Mouse (Mus musculus): ENCODE results near the gene Phox2b.

Phox2b gene

DNA sequence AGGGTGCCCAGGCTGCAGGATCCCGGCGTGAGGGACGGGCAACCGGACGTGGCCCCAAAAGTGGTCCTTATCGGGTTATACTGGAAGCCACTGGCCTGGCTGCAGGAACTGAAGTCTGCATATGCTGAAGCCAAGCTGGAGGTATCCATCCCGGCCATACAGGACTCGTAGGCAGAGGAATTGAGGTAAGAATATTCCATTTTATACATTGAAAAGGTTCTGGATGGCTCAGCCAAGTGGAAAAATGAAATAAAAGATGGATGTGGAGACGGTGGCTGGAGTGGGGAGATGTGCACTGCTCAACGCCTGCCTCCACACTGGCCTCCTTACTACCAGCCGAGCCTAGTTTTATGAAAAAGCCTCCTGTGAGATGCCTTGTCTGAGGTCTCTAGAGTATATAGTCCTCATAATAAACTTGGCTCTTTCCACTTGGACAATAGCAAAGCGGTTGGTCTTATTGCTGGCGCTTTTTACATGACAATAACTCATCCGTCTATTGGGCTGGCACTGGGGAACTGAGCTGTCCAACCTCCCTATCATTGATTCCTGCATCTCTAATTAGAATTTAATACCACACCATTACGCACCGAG is at the start of gene Phox2b:
Gene Phox2b (minus strand): TSS at position 569 of the 591 bp plus-strand sequence.
- DNase-seq (ENCODE audit: low read depth, low spot score), result no peak

DNA sequence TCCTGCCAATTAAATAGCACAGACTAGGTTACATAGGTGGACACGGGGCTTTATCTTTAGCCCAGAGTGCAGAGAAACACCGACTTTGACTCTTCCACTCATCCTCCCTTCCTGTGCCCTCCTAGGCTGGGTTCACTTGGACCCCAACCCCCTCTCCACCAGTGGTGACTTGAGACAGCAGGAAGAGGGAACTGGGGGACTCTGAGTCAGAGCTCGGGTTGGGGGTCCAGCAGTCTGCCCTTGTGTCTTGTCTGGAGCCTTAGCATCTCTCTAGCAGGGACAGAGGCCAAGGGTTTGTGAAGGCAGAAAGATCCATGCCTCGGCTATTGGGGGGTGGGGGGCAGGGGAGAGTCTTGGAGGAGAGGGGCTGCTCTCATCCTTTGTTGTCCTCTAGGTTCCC is 43.5 kb upstream of the Phox2b start:
- DNase-seq (ENCODE audit: low read depth, low spot score), result no peak

DNA sequence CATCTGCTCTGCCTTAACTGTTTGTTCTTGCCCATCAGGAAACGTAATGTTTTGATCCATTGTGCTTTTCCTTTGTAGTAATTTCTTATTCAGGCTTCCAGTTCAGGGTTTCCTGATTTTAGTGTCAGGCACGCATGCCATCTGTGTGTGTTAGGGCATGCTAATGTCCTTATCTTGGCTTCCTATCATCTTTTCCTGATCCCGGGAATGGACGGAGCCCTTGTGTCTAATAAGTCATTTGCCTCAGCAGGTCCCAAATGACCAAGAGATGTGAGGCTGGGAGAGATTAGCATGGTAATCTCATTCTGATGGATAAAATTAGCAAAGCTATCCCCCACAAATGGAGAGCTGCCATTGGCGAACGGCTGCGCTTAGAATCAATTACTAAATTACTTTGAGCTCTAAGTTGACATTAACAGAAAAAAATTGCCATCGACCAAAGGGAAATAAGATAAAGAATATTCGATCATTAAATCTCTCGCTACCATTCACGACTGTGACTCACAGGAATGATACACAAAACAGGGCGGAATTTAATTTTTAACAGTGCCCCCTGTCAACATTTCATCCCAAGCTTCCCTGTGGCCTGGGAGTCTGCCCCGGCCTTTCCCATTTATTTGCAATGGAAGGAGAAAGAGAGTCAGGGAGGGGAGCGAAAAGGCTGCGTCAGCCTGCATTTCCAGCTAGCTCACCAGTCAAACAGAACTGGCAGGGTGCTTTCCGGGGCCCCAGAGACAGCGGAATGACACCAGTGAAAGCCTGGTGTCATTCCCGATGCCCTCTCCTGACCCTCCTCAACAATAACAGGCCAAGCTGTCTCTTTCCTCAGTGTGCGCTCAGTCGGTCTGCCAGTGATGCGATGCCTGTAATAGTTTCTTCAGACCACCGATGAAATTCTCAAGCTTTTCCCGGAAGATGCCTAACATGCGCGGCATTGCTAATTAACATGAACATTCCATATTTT is 40.2 kb upstream of the Phox2b start:
- no peak for DNase-seq (ENCODE audit: low read depth, low spot score)

DNA sequence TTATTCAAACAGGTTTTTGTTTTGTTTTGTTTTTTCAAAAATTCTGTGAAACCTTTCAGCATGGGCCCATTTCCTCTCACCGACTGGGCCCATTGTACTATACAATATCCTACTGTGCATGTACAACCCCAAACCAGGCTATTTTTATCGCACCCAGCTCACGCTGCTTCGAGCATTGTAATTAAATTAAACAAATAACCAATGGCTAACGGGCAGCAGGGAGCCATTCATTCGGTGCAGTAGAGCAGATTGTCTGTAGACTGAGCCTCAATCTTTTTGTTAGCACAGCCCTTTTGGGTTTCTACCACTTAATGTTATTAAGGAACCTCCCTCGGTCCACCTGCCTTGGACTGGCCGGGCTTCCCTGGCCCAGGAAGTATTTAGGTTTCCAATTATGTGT is 39.5 kb upstream of the Phox2b start:
- no peak for DNase-seq (ENCODE audit: low read depth, low spot score)

DNA sequence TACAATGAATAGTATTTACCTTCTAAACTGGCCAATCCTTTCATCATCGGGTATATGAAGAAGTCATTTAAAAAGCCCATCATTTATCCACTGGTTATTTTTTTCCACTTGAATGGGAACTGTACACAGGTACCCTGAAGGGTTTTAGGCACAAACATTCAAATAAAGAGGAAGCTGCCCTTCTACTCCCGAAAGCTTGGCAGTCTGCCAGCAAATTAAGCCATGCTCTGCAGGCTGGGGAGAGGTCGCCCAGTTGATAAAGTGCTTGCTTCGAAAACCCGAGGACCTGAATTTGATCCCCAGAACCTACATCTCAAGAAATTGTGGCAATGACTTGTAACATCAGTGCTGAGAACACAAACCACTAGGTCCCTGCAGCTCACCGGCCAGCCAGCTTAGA is 35.6 kb upstream of the Phox2b start:
- DNase-seq (ENCODE audit: low read depth, low spot score), result no peak

DNA sequence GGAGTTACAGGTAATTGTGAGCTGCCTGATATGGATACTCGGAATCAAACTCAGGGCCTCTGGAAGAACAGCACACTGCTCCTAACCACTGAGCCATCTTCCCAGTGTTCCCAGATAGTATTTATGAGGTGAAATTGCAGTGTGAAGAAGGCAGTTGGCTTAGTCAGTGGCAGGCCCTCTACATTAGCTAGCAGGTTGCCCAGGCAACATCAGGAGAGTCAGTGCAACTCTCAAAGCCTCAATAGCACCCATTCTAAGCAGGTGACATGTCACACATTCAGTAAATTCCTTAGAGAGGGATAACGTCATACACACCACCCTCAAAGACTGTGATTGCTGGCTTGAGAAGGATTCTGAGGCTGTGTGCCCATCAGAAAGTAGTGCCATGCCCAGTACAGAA is 32.6 kb upstream of the Phox2b start:
- DNase-seq (ENCODE audit: low read depth, low spot score), result no peak

DNA sequence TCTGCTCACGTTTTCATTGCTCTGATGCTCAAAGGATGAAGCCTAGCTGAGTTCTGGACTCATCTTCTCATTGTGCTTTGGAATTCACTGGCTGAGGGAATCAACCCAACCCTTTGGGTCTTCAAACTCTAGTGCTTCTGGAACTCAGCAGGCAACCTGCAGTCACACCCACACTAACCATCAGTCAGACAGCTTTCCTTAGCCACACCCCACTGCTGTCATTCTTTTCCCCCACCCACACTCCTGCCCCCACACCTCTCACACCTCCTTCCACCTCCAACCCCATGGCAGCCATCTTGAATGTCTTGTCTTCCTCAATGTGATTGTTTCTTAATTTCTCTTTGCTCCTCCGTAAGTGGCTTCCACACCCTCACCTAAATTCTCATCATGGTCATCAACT is 7.2 kb upstream of the Phox2b start:
- no peak for DNase-seq (ENCODE audit: low read depth, low spot score)

DNA sequence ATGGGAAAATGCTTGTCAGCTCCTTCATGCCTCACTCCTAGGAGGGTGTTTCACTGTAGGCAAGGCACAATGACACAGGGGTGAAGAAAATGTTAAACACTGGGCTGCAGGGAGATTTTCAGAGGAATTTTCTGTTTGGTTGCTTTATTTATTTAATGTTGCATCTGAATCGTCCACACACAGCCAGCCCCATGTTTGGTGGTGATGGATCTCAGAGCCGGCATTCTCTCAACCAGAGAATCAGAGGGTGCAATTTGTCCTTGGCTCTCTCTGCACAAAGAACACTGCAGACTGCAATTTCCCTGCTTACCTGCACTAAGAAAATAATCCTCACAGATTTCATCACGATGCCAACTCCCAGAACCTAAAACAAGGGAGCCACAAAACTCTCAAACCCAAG is 3.9 kb upstream of the Phox2b start:
- no peak for DNase-seq (ENCODE audit: low read depth, low spot score)

DNA sequence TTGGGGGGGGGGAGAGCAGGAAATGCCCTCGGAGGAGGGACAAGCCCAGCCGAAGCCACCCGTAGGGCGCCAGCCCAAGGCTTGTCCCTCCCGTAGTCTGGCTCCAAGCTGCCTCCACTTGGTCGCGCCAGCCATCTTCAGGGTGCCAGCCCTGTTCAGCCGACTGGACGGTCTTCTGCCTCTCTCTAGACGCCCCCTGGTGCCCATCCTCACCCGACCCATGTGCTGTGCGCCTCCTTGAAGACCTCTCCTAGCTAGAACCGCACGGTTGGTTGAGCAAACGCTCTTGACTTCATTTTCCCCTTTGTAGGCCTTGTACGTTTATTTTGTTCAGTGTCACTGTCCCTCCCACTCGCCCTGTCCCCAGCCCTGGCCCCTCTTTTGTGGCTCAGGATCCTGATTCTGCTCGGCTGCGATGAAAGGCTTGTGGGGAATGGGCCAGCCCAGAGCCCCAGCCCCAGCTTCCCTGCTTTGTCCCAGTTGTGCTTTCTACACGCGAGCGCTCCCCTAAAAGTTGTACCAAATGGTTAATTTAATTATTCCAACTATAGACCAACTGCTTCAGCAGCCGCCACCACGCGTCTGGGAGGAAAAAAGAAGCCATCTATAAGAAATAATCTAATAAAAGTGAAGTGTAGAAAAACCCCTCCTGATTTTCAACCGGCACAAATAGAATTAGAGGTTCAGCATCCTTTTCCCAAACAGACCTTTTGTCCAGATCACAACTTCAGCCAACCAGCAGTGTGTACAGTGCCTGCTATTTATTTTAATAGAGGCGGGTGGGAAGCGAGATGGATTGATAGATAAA is 2.9 kb upstream of the Phox2b start:
- DNase-seq (ENCODE audit: low read depth, low spot score), result no peak

DNA sequence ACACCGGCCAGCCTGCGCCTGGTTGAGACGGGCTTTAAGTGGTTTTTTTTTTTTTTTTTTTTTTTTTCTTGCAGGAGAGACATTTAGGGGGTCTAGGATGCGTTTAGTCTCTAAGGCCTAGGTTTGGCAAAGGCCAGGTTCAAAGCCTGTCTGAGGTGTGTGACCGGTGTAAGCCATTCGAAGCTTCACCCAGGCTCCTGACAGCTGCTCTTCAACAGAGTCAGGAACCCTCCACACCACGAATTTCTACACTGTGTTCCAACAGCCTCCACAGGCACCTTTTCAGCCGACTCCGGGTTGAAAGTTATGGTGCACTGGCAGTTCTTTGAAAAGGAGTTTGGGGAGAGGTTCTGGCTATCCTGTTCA is 2.3 kb upstream of the Phox2b start:
- DNase-seq (ENCODE audit: low read depth, low spot score), result no peak

DNA sequence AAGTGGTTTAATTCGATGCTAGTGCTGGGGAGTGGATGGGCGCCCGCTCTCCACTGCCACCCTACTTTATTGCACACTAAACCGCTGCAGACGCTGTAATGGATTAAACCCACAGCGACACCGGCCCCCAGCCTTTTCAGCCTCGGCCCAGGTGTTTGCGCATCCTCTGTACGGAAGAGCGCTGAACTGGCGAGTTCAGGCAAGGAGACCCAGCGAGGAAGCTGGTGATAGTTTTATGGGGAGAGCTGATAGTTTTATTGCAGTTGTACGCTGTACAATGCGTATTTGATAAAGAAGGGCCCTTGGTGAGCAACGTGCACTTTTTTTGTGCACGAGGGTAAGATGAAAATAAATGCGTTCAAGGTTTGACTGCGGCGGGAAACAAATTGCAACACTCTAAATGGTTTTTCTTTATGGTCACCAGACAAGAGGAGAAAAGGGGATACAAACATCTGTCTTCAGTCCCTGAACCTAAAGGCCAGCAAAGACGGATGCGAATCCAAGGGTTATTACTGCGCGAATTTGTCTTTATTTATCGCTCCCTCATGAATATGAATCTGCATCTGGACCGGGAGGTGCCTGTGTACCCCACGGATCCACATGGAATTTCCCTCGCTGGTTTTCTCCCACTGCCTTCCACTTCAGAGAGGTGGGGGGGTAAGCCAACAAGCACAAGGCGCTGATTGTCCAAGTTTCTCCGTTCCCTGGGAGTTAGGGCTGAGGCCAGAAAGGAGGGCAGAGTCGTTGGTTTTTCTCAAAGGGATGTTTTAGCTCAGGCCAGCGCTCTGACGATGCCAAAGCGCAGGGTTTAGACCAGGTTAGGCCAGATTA is 1.7 kb upstream of the Phox2b start:
- DNase-seq (ENCODE audit: low read depth, low spot score), result no peak

DNA sequence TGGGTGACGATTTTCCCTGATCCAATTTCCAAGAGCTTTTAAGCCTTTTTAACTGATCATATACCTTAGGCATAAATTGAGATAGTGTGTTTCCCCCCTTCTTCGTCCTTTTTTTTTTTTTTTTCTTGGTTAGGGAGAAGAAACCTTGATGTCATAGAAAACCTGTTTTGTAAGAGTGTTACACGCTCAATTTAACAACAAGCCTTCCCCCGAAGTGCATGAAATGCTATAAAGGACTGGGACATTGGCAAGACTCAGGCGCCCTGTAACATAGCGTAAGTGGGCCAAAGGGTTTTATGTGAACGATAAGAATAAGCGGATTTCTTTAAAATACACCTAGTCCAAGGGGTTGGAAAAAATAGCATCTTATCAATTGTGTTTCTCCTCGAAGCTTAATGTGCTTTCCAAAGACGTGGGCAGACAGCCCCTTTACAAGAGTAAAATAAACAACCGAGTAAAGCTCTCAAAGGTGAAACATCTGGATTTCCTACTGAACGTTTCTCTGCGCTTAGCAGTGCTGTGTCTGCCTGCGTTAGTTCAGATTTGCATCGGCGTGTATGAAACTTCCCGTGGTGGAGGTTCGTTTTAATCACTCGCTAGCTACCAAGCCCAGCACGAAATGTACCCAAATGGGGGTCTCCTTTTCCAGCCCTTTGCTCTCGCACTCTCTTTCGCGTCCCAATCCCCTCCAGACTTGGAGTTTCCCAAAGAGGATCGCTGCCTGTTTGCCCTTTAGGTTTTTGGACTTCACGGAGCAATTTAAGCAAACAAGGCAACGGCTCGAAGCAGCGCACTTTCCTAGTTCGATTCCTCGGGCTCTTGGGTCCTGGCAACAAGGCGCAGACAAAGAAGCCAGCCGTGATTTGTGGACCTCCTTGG is 531 bp upstream of the Phox2b start:
- no peak for DNase-seq (ENCODE audit: low read depth, low spot score)

DNA sequence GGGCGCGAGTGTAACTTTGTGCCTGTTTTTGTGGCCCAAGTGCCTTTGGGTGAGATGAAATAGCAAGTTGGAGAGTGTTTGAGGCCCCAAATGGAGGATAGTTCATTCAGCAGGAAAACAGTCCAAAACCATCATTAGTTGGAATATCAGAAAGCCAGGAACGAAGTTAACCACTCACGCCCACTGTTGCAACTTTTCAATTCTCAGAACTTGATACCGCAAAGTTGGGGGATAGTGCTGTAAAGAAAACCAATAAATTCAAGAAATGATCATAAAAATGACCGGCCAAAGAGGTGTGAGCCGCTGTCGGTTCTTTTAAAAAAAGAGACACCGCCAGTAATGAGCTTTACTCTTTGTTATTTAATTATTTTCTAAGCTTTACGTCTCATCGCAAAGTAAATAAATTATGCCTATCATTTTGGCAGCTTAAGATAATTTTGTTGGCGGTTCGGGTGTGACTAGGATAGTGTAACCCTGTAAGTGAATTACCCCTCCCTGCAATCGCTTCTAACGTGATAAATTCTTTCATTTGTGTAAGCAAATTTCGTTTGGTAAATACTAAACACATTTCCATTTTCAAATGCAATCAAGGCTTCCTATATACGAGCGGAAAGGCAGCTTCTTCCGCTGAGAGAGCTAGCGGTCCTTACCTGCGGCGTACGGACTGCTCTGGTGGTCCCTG is 909 bp downstream of the Phox2b start:
- DNase-seq (ENCODE audit: low read depth, low spot score), result no peak

DNA sequence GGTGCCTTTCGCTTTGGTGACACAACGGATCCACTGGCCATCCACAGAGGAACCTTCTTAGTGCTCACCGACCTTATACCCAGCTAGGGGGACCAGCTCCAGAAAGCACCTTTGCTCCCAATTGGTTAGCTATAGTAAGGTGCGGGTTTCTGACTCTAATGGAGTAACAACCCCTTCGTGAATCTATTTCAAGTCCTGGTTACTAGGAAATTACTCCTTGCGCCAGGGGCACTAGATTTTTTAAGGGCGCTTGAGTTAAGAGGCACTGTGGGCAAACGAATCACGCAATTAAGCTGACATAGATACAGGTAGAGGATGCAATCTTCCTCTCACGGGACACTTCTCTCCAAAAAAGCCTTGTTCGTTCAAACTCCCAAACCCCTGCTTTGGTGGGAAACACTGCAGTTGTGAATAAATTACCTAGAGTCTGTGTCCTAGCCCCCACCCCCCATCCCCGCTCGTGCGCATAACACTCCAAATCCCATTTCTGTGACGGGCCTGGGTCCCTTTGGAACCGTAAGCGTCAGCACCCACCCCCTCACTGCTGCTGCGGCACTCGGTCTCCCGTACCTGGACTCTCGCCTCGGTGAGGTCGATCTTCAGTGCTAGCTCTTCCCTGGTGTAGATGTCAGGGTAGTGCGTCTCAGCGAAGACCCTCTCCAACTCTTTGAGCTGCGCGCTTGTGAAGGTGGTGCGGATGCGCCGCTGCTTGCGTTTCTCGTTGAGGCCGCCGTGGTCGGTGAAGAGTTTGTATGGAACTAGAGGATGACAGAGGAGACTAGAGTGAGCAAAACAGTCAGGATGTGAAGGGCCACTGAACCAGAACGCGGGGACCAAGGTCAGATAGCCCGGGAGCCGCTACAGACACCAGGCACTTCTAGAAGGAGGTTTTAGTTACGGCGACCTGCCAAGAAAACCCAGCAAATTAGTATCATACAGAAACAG is 1.7 kb downstream of the Phox2b start:
- DNase-seq (ENCODE audit: low read depth, low spot score), result no peak

DNA sequence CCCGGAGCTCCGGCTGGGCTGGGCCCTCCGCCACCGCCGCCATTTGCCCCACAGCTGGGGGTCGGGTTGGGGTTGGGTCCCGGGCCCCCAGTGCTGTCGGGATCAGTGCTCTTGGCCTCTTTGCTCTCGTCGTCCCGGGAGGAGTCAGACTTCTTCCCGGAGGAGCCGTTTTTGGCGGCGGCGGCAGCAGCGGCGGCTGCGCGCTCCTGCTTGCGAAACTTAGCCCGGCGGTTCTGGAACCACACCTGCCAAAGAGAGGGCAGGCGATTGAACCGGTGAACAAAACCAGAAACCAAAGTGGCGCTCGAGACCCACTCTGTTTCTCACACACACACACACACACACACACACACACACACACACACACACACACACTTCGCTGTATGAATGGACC is 2.7 kb downstream of the Phox2b start:
- no peak for DNase-seq (ENCODE audit: low read depth, low spot score)

DNA sequence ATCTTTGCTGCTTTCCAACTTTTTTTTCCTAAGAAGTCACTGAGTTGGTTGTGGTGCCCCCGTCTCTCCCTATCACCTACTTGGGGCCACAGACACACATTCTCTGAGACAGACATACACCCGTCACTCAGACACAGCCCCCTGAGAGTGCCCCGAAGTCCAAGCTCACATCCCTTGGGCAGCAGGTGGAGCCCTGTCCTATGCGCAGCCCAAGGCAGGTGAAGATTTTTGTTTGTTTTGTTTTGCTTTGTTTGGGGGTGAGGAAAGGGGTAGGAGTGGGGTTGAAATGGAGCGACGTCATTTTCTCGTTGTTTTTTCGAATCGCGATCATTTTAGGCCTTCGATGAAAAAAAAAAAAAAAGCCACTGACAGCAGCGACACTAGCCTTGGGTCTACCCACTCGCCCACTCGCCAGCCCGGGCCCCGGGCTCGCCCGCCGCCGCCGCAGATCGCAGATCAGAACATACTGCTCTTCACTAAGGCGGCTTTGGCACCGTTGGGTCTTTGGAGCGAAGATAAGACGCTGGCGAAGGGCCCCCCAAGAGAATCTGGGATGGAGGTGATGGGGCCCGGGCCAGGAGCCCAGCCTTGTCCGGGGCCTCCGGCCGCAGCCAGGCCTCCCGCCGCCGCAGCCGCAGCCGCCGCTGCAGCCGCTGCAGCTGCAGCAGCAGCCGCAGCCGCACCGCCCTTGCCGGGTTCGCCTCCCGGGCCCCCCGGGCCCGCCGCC is 3.3 kb downstream of the Phox2b start:
- DNase-seq (ENCODE audit: low read depth, low spot score), result no peak

DNA sequence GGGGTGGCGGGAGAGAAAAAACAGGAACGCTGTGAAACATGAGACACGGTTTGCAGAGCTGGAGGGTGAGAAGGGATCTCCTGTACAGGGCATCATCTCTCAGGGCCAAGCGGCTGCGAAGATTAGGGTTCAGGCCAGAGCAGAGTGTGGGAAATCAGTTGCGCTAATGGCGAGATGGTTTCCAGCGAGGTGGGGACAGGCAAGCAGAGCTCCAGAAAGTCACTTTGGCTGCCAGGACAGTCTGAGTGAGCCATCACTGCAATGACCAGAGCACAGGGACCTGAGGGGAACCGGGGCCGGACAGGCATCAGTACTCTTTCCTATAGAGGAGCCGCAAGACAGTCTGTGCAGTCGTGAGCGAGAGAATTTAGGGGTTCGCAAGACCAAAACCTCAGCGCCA is 3.9 kb downstream of the Phox2b start:
- no peak for DNase-seq (ENCODE audit: low read depth, low spot score)

DNA sequence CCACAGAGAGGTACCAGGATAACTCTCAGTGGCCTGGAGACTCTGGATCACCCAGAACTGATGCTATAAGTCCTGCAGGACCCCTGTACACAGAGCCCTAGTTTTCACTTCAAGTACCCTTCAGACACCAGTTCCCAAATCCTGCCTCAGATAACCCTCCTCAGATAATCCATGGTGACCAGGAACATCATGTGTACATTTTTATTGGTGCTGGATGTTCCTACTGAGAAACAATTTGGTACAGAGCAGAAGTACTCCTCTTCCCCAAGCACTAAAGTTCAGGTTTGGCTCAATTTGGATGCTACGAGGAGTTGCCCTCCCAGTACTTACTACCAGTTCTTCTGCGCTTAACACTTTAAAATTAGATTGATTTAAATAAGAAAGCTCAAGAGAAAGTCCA is 5.1 kb downstream of the Phox2b start:
- DNase-seq (ENCODE audit: low read depth, low spot score), result no peak

All from CD4-positive helper T cell, adult 2 months (primary cell).